Mouse (Mus musculus): Measurements from ENCODE around the gene Zfhx3.

DNA sequence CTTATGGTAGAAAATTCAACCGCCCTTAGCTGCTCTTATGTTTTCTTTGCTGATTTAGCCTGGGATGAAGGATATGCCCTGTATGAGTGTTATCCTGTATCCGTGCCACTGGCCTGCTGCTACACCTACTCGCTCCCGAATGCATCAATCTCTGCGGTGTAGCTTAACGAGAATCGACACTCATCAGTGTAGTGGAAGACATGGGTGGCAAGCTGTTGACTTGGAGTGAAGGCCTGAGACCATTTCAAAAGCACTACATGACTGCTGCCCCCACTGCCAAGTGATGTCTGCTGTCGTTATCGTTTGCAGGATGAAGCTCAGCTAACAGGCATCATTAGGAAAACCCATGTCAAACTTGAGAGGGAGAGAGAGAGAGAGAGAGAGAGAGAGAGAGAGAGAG is 1058.6 kb downstream of the Zfhx3 start:
- TF ChIP-seq POLR2A (IDR thresholded peaks at IDR 0.05; ENCODE audit: extremely low read depth, insufficient read depth, low read length): no peak
- no peak for TF ChIP-seq CTCF (IDR thresholded peaks at IDR 0.05; ENCODE audit: low read depth, low read length)
